Mouse (Mus musculus) cerebellum, adult 2 months (tissue): ENCODE results near the gene Rnf126.

Experiments used
- CTCF ChIP-seq: fragments of 200-500 bp; IDR thresholded peaks from 2 replicates; pipeline ENCODE4 v1.5.1; 2011; ENCODE audit warnings: low read depth, mild to moderate bottlenecking, control low read depth, low read length, moderate library complexity, borderline replicate concordance; ENCODE audit not compliant: insufficient read depth
- POLR2A ChIP-seq: fragments of 200-500 bp; IDR thresholded peaks from 2 replicates; pipeline ENCODE4 v1.6.1; 2011; ENCODE audit warnings: low read length, control low read depth, borderline replicate concordance; ENCODE audit not compliant: insufficient read depth

GRCm38 (mm10) chr10:79781956-79782355 is 15.2 kb upstream of the Rnf126 start:
- TF ChIP-seq CTCF = no peak
- TF ChIP-seq POLR2A = no peak
